Mouse (Mus musculus): ENCODE measurements around the gene Flot1.

Flot1 gene

GRCm38 (mm10) chr17:35866911-35867890, 44.2 kb downstream of the Flot1 start:
- peak; percentile 59 to 76 for DNase-seq (ENCODE audit: low spot score in 2 of 2)

DNA sequence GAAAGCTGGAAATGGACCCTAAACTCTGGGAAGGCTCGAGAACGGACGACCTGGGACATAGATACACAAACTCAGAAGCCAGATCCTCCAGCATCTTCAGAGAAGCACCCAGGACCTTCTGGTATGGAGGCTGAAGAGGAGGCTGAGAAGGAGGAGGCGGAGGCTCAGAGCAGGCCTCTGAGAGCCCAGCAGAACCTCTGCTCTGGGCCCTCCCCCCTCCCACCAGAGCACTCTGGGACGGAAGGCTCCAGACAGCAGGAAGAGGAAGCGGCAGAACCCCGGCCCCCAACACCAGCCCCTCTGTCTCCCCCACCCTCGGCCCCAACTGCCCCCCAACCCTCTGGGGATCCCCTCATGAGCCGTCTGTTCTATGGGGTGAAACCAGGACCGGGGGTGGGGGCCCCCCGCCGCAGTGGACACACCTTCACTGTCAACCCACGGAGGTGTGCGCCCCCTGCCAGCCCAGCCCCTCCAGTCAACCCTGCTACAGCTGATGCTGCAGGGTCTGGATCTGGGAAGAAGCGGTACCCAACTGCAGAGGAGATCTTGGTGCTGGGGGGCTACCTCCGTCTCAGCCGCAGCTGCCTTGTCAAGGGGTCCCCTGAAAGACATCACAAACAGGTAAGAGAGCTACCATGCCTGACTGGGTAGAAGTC, 45.3 kb downstream of the Flot1 start:
- DNase-seq (ENCODE audit: low spot score in 2 of 2): peak; percentile 39 to 58

DNA sequence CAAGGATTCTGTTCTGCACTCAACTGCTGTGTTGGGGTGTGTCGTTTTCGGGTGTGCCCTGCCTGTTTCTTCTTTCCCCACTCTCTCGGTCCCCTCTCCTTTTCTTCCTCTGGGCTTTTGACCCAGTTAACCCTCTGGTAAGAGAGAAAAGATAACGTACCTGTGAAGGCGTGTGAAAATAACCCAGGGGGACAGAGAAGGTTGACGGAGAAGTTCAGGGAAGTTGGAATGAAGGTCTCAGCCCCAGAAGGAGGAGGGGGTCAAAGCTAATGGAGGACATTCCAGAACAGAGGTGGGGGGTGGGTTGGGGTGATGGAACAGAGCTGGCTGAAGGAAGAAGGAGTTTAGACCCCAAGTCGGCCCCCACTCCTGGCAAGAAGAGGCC, 45.9 kb downstream of the Flot1 start:
- DNase-seq (ENCODE audit: low spot score in 2 of 2): no peak

DNA sequence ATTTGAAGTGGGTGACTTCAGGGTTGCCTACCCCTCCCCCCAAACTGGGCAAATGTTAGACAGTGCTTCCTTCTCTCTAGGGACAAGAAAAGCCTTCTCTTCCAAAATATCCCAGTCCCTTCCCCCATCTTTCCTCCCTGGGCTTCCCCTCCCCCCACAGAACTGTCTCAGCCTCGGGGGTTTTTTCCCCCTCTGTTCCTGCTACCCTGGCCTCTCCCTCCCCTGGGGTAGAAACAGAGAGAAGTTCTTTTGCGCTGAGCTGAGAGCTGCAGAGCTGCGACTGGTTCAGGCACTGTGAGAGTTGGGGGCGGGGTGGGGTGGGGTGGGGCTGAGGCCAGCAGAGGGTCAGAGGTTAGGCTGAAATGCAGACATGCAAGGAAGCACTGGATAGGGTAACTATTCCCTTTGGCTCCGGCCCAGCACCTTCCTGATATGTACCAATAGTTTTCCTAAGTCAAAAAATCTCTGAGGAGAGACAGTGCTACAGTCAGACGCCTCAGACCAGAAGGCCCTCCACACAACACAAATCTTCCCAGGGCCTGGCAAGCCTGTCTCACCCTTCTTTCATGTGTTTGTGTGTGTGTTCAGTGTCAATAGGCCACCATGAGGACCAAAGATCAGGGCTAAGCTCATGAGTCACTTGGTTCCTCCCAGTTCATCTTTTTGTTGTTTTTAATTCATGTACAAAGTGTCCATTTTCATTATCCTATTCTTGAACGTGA, 46.5 kb downstream of the Flot1 start:
- DNase-seq (ENCODE audit: low spot score in 2 of 2): no peak

- DNase-seq (ENCODE audit: low spot score in 2 of 2): peak; percentile 51 to 72
Observed at GRCm38 (mm10) chr17:35870151-35870883, 47.3 kb downstream of the Flot1 start.

- peak; percentile 38 to 74 for DNase-seq (ENCODE audit: low spot score in 2 of 2)
Observed at GRCm38 (mm10) chr17:35870884-35871696, 48.1 kb downstream of the Flot1 start.

GRCm38 (mm10) chr17:35873774-35874519, 50.9 kb downstream of the Flot1 start:
- DNase-seq (ENCODE audit: low spot score in 2 of 2): peak; percentile 87 to 94

DNA sequence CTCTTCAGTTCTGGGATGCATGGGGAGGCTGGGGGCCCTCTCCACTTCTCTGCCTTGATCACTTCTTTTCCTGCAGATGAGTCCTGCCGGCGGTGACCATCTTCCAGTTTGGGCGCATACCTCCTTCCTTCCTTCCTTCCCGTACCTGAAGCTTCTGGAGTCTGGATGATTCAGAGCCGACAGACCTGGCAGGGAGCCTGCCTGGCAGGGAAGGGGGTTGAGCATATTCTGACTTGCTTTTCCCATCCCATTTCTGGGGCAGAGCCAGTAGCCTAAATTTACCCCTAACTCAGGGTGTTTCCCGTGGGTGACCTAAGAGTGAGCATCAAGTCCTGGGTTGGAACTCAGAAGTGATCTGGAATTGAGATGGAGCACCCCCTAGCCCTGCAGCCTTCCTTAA, 51.7 kb downstream of the Flot1 start:
- no peak for DNase-seq (ENCODE audit: low spot score in 2 of 2)

GRCm38 (mm10) chr17:35879245-35880057, 56.4 kb downstream of the Flot1 start, which contains the start of gene Dhx16:
TSS of gene Dhx16 (plus strand) at chr17:35879819.
- peak; percentile 89 to 98 for DNase-seq (ENCODE audit: low spot score in 2 of 2)

All from spleen, postnatal 10 days (tissue).